Mouse (Mus musculus): ENCODE measurements around the gene Trim41. TPM values are rescaled to one million over a fixed set of nuclear protein-coding genes. Genes with fewer than 3 reads are reported as not detected.

The Trim41 gene
- total RNA-seq, 2 experiments from 2014 or later = 19.8 to 64.6 TPM

- no peak for ATAC-seq (replicated peaks; ENCODE audit: low FRiP score, low TSS enrichment, poor library complexity, severe bottlenecking)
Measured at GRCm38 (mm10) chr11:48767195-48767876, 49.8 kb downstream of the Trim41 start.

GRCm38 (mm10) chr11:48764119-48764518, 53.0 kb downstream of the Trim41 start:
- no peak for ATAC-seq (replicated peaks; ENCODE audit: low FRiP score, low TSS enrichment, poor library complexity, severe bottlenecking)

GRCm38 (mm10) chr11:48759021-48759420, 58.1 kb downstream of the Trim41 start:
- ATAC-seq (replicated peaks; ENCODE audit: low FRiP score, low TSS enrichment, poor library complexity, severe bottlenecking) = no peak

Other genes starting within 250 kb of the Trim41 start
- gene Rack1, start 17.0 kb downstream of the Trim41 start, total RNA-seq (2014; fragmentation: Nextera tagmentation) = 2,653 and 3,048 TPM in 2 replicates
- 1,625 and 1,902 TPM in 2 replicates for gene Rack1, start 17.0 kb downstream of the Trim41 start, total RNA-seq (2017)
- gene Trim7, start 8.8 kb upstream of the Trim41 start, total RNA-seq (2014; fragmentation: Nextera tagmentation) = 0.84 TPM in 1 of 2 replicates, not detected in the other
- gene Trim7, start 8.8 kb upstream of the Trim41 start, total RNA-seq (2017) = 0.75 and 0.80 TPM in 2 replicates
- gene Gm12184, start 9.3 kb upstream of the Trim41 start, total RNA-seq (2014; fragmentation: Nextera tagmentation) = 10.6 and 12.0 TPM in 2 replicates
- gene Gm12184, start 9.3 kb upstream of the Trim41 start, total RNA-seq (2017) = 6.7 and 9.1 TPM in 2 replicates
- 37.4 and 43.3 TPM in 2 replicates for gene Irgm1, start 54.3 kb upstream of the Trim41 start, total RNA-seq (2014; fragmentation: Nextera tagmentation)
- gene Irgm1, start 54.3 kb upstream of the Trim41 start, total RNA-seq (2017) = 53.9 and 61.5 TPM in 2 replicates
- not detected in 2 replicates for gene Gm5431, start 84.9 kb upstream of the Trim41 start, total RNA-seq (2014; fragmentation: Nextera tagmentation)
- not detected in 2 replicates for gene Gm5431, start 84.9 kb upstream of the Trim41 start, total RNA-seq (2017)
- 4.3 and 12.2 TPM in 2 replicates for gene Psme2b, start 128.8 kb upstream of the Trim41 start, total RNA-seq (2014; fragmentation: Nextera tagmentation)
- gene Psme2b, start 128.8 kb upstream of the Trim41 start, total RNA-seq (2017) = 23.3 and 33.0 TPM in 2 replicates
- gene Olfr56, start 161.5 kb upstream of the Trim41 start, total RNA-seq (2014; fragmentation: Nextera tagmentation) = 0.25 and 0.70 TPM in 2 replicates
- gene Olfr56, start 161.5 kb upstream of the Trim41 start, total RNA-seq (2017) = 0.38 and 2.4 TPM in 2 replicates
- gene 9930111J21Rik1, start 162.0 kb upstream of the Trim41 start, total RNA-seq (2014; fragmentation: Nextera tagmentation) = 0.33 and 1.4 TPM in 2 replicates
- gene 9930111J21Rik1, start 162.0 kb upstream of the Trim41 start, total RNA-seq (2017) = 1.7 TPM in 1 of 2 replicates, not detected in the other
- gene Gm12185, start 174.9 kb upstream of the Trim41 start, total RNA-seq (2014; fragmentation: Nextera tagmentation) = 0.04 TPM in 1 of 2 replicates, not detected in the other
- 26.5 and 30.5 TPM in 2 replicates for gene Gm12185, start 174.9 kb upstream of the Trim41 start, total RNA-seq (2017)
- 0.17 and 0.81 TPM in 2 replicates for gene Tgtp1, start 176.8 kb upstream of the Trim41 start, total RNA-seq (2014; fragmentation: Nextera tagmentation)
- gene Tgtp1, start 176.8 kb upstream of the Trim41 start, total RNA-seq (2017) = 5.9 and 15.5 TPM in 2 replicates
- gene 9930111J21Rik2, start 233.9 kb upstream of the Trim41 start, total RNA-seq (2014; fragmentation: Nextera tagmentation) = 1.5 and 3.2 TPM in 2 replicates
- gene 9930111J21Rik2, start 233.9 kb upstream of the Trim41 start, total RNA-seq (2017) = 3.8 and 4.5 TPM in 2 replicates
- gene Tgtp2, start 246.9 kb upstream of the Trim41 start, total RNA-seq (2014; fragmentation: Nextera tagmentation) = 29.8 and 46.3 TPM in 2 replicates
- 234 and 352 TPM in 2 replicates for gene Tgtp2, start 246.9 kb upstream of the Trim41 start, total RNA-seq (2017)

Measured in megakaryocyte-erythroid progenitor cell, adult 5-6 weeks (primary cell).